ENCODE assay signal across 10 mouse cellular contexts in genomic region chr4:94557145-94557544, GRCm38 (mm10). TPM values are rescaled to one million over a fixed set of nuclear protein-coding genes. Genes with fewer than 3 reads are reported as not detected.
A peak's percentile ranks its signal among the peaks of the same experiment; 100 is the strongest.
DNase-seq lines count a peak whose midpoint lies in the region; ATAC-seq and TF ChIP-seq lines count a peak whose summit lies in the region.
"Had no signal": no experiment of that assay in that cellular context is flagged by ENCODE, and none has a peak within 500 bp of the region (broad histone marks: within the 10 kb centered on the region; RNA-seq: fewer than 3 reads in every experiment).

No protein-coding gene starts in this region.

- WGBS in heart, embryonic 13.5 days, result 79% methylated on average over 7 of the region's 7 CpGs
- 75% methylated on average over 7 of the region's 7 CpGs for WGBS in heart, embryonic 14.5 days
- WGBS in liver, embryonic 14.5 days (ENCODE audit: insufficient replicate concordance), result 68% methylated on average over 7 of the region's 7 CpGs

- H3K36me3 ChIP-seq in heart, embryonic 13.5 days, result no peaks in the 10 kb centered on the region
- H3K36me3 ChIP-seq in heart, embryonic 14.5 days (ENCODE audit: control insufficient read depth, insufficient read depth, low read length), result no peaks in the 10 kb centered on the region
- H3K36me3 ChIP-seq in liver, embryonic 14.5 days (replicated peaks; ENCODE audit: control insufficient read depth, insufficient read depth, low read depth), result no peaks in the 10 kb centered on the region

- peak overlapping the region; percentile 75 for H3K4me2 ChIP-seq in heart, embryonic 13.5 days
- H3K4me2 ChIP-seq in heart, embryonic 14.5 days (ENCODE audit: low read length), result peak overlapping the region; percentile 84
- H3K4me2 ChIP-seq in liver, embryonic 14.5 days (ENCODE audit: low read depth), result peak overlapping the region; percentile 81

- no peak overlapping the region for H3K9ac ChIP-seq in heart, embryonic 13.5 days
- H3K9ac ChIP-seq in heart, embryonic 14.5 days (ENCODE audit: low read length), result peak overlapping the region; percentile 84; the same call in 1 of the 2 replicates
- no peak overlapping the region for H3K9ac ChIP-seq in liver, embryonic 14.5 days (replicated peaks)

- H3K27ac ChIP-seq in heart, embryonic 13.5 days (replicated peaks), result peak overlapping the region; percentile 73; the same call in 1 of the 2 replicates
- no peak overlapping the region for H3K27ac ChIP-seq in heart, embryonic 14.5 days (replicated peaks in 1 of 2; ENCODE audit: control insufficient read depth in 1 of 2, insufficient read depth in 1 of 2, low read depth in 2 of 2, low read length in 2 of 2)
- no peak overlapping the region for H3K27ac ChIP-seq in liver, embryonic 14.5 days

- no peak for TF ChIP-seq EP300 in liver, embryonic 14.5 days (IDR thresholded peaks at IDR 0.05; ENCODE audit: low read depth)

- no peaks in the 10 kb centered on the region for H3K27me3 ChIP-seq in heart, embryonic 13.5 days (replicated peaks)
- H3K27me3 ChIP-seq in heart, embryonic 14.5 days (ENCODE audit: control insufficient read depth, insufficient read depth, low read length), result no peaks in the 10 kb centered on the region
- no peaks in the 10 kb centered on the region for H3K27me3 ChIP-seq in liver, embryonic 14.5 days (ENCODE audit: control insufficient read depth, insufficient read depth, low read length)

- H3K9me3 ChIP-seq in heart, embryonic 13.5 days, result no peaks in the 10 kb centered on the region
- H3K9me3 ChIP-seq in heart, embryonic 14.5 days (ENCODE audit: control insufficient read depth, low read length), result no peaks in the 10 kb centered on the region
- H3K9me3 ChIP-seq in liver, embryonic 14.5 days (ENCODE audit: control insufficient read depth, low read length), result no peaks in the 10 kb centered on the region

- H3K4me1 ChIP-seq in heart, embryonic 13.5 days, result peaks cover 10% of the 10 kb centered on the region
- H3K4me1 ChIP-seq in heart, embryonic 14.5 days (ENCODE audit: control insufficient read depth in 2 of 2, insufficient read depth in 2 of 2, low read length in 2 of 2), result peaks cover 0 to 10% of the 10 kb centered on the region in 2 experiments; a peak in 2 of 4 replicates
- H3K4me1 ChIP-seq in liver, embryonic 14.5 days (replicated peaks; ENCODE audit: control insufficient read depth in 2 of 2, insufficient read depth in 2 of 2, low read length in 1 of 2), result peaks cover 6 to 7% of the 10 kb centered on the region in 2 experiments

- DNase-seq in heart, adult 8-10 months (ENCODE audit: low spot score), result no peak
- DNase-seq in ZHBTc4 (ENCODE audit: low read depth, low spot score), result peak; percentile 13
- DNase-seq in liver, embryonic 14.5 days (ENCODE audit: low read depth in 3 of 3, low spot score in 3 of 3), result no peak
- no peak for DNase-seq in spleen, adult 18-20 months
- DNase-seq in embryo, embryonic 11 days, result no peak
- no peak for DNase-seq in gastrocnemius, postnatal 10 days

- no peak for ATAC-seq in heart, embryonic 13.5 days (ENCODE audit: extremely low read depth, insufficient number of reproducible peaks, low FRiP score, low TSS enrichment)
- ATAC-seq in heart, embryonic 14.5 days (ENCODE audit: insufficient number of reproducible peaks, insufficient read depth, low FRiP score, low read depth), result no peak
- ATAC-seq in liver, embryonic 14.5 days (ENCODE audit: insufficient read depth), result no peak

- no peak for TF ChIP-seq CTCF in liver, embryonic 14.5 days (IDR thresholded peaks at IDR 0.05; ENCODE audit: low read depth)

- H3K4me3 ChIP-seq in heart, embryonic 13.5 days, result peak overlapping the region; percentile 81
- peak overlapping the region in 1 of 2 experiments; percentile 92; a peak in 2 of 4 replicates for H3K4me3 ChIP-seq in heart, embryonic 14.5 days (ENCODE audit: control insufficient read depth in 1 of 2, insufficient read depth in 1 of 2, low read depth in 1 of 2, low read length in 2 of 2)
- H3K4me3 ChIP-seq in liver, embryonic 14.5 days (ENCODE audit: insufficient read depth in 1 of 2, low read depth in 2 of 2, low read length in 2 of 2), result peak overlapping the region in 1 of 2 experiments; percentile 85; a peak in 2 of 4 replicates

RNA-seq across cellular contexts. Expression of gene Caap1, which starts 0.5 kb away (rescaled TPM):
- polyA plus RNA-seq in heart, embryonic 13.5 days (2015; fragmentation: Nextera tagmentation; extraction: Ambion mirVana), result 10.1 and 11.1 TPM in 2 replicates
- total RNA-seq in heart, adult 8-10 months (2022), result 1 to 10 TPM; 3.4 to 4.4 (median 3.8) TPM
- 10.0 and 12.3 TPM in 2 replicates for polyA plus RNA-seq in heart, embryonic 14.5 days (2014; fragmentation: Nextera tagmentation; extraction: Ambion mirVana)
- 2.7 and 5.4 TPM in 2 replicates for polyA plus RNA-seq in liver, embryonic 14.5 days (2012; rRNA removed)
- polyA plus RNA-seq in liver, embryonic 14.5 days (2014; fragmentation: Nextera tagmentation; extraction: Ambion mirVana), result 9.7 and 10.3 TPM in 2 replicates
- 1 to 10 TPM; 3.6 to 4.4 TPM for total RNA-seq in gastrocnemius, postnatal 10 days (2021)

RNA-seq across cellular contexts. Expression of gene Gm10306, which starts 0.8 kb away (rescaled TPM):
- polyA plus RNA-seq in heart, embryonic 13.5 days (2015; fragmentation: Nextera tagmentation; extraction: Ambion mirVana), result not detected in 2 replicates
- total RNA-seq in heart, adult 8-10 months (2022), result not detected
- not detected in 2 replicates for polyA plus RNA-seq in heart, embryonic 14.5 days (2014; fragmentation: Nextera tagmentation; extraction: Ambion mirVana)
- not detected in 2 replicates for polyA plus RNA-seq in liver, embryonic 14.5 days (2012; rRNA removed)
- polyA plus RNA-seq in liver, embryonic 14.5 days (2014; fragmentation: Nextera tagmentation; extraction: Ambion mirVana), result 0.33 and 0.44 TPM in 2 replicates
- not detected for total RNA-seq in gastrocnemius, postnatal 10 days (2021)
- total RNA-seq: layer of hippocampus, postnatal 10 days had no signal
- polyA plus RNA-seq: small intestine, adult 2 months had no signal

RNA-seq across cellular contexts. Expression of gene Plaa, which starts 45.9 kb away (rescaled TPM):
- 47.4 and 52.6 TPM in 2 replicates for polyA plus RNA-seq in heart, embryonic 13.5 days (2015; fragmentation: Nextera tagmentation; extraction: Ambion mirVana)
- total RNA-seq in heart, adult 8-10 months (2022), result 10 to 100 TPM; 39.0 to 48.5 (median 46.0) TPM
- polyA plus RNA-seq in heart, embryonic 14.5 days (2014; fragmentation: Nextera tagmentation; extraction: Ambion mirVana), result 55.7 and 59.3 TPM in 2 replicates
- polyA plus RNA-seq in liver, embryonic 14.5 days (2012; rRNA removed), result 12.0 and 17.0 TPM in 2 replicates
- 26.3 and 30.8 TPM in 2 replicates for polyA plus RNA-seq in liver, embryonic 14.5 days (2014; fragmentation: Nextera tagmentation; extraction: Ambion mirVana)
- total RNA-seq in gastrocnemius, postnatal 10 days (2021), result 10 to 100 TPM; 39.8 to 40.3 TPM

RNA-seq across cellular contexts. Expression of gene Ift74, which starts 57.1 kb away (rescaled TPM):
- 12.7 and 14.7 TPM in 2 replicates for polyA plus RNA-seq in heart, embryonic 13.5 days (2015; fragmentation: Nextera tagmentation; extraction: Ambion mirVana)
- 1 to 10 TPM; 4.5 to 5.8 (median 4.9) TPM for total RNA-seq in heart, adult 8-10 months (2022)
- 11.7 and 15.1 TPM in 2 replicates for polyA plus RNA-seq in heart, embryonic 14.5 days (2014; fragmentation: Nextera tagmentation; extraction: Ambion mirVana)
- 1.0 and 2.0 TPM in 2 replicates for polyA plus RNA-seq in liver, embryonic 14.5 days (2012; rRNA removed)
- 2.4 and 2.8 TPM in 2 replicates for polyA plus RNA-seq in liver, embryonic 14.5 days (2014; fragmentation: Nextera tagmentation; extraction: Ambion mirVana)
- 1 to 10 TPM; 6.3 to 7.7 TPM for total RNA-seq in gastrocnemius, postnatal 10 days (2021)
